Mouse (Mus musculus): ENCODE results near the gene Gas2l3.

Gas2l3 gene

DNA sequence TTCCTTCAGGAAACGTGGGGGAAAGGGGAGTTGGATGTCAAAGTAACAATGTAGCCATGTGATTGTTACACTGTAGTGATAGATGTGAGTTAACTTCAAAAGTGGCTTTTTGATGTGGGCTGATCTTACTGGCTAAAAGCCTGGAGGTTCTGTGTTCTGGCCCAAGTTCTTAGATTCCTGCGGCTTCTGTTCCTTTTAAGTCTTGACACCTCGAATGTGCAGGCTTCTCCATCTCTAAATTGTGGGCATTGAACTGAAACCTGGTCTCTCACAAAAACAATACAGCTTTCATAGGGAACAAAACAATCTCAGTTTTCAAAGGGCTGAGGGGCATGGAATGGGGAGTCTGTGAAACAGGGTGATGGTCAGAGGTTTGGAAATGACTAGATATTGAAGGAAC, 614 bp upstream of the Gas2l3 start:
- DNase-seq (ENCODE audit: low spot score in 2 of 2), result no peak

DNA sequence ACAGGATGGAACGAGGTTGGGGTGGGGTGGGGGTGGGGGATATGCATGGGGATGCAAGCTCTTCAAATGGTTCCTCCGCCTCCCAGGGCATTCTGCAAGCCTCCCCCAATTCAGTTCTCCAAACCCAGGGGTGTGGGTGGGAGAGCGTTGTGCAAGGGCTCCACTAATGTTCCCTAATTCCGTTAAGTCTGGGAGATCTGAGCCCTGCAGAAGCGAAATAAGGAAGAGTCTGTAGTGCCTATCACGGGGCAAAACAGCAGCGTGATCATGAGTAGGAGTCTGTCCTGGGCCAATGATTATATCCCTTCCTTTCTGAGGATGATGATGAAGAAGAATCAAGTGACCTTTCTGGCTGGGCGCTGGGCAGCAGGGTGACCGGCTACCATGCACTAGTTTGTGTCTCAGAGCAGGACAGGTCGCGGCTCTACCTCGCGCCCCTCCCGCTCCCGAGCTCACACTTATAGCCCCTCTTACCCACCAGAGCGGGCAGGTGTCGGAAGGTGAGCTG, 598 bp downstream of the Gas2l3 start:
- no peak for DNase-seq (ENCODE audit: low spot score in 2 of 2)

GRCm38 (mm10) chr10:89442640-89443039, 1.1 kb downstream of the Gas2l3 start:
- DNase-seq (ENCODE audit: low spot score in 2 of 2), result no peak

GRCm38 (mm10) chr10:89441961-89442360, 1.8 kb downstream of the Gas2l3 start:
- DNase-seq (ENCODE audit: low spot score in 2 of 2), result no peak

DNA sequence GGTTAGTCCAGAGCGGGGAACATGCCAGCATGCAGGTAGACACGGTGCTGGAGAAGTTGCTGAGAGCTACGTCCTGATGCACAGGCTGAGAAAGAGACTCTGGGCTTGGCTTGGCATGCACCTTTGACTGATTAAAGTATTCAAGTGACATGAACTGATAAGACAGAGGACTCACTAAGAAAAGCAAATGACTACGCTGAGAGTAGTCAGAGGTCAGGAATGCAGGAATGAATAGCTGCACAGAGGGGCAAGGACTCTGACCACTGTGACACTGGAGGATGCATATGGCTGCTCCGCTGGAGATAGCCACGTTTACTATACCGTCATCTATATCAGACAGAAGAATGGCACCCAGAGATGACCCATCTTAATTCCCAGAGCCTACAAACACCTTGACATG, 4.4 kb downstream of the Gas2l3 start:
- no peak for DNase-seq (ENCODE audit: low spot score in 2 of 2)

DNA sequence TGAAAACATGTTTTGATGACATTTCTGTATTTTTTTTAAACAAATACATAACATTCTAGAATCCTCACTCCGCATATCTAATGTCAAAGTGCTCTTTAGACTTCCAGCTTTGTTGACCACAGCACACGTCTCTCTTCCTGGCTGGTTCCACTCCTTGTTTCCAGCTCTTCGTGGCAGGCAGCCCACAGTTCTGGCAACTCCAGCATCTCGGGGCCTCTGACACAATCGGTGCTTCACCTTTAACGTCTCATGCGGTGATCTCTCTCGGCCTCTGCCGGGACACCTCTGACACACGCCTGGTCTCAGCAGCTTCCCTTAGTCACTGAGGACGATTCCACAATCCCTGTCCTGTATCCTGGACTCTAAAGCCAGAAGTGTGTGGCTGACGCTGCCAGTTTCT, 5.8 kb downstream of the Gas2l3 start:
- no peak for DNase-seq (ENCODE audit: low spot score in 2 of 2)

DNA sequence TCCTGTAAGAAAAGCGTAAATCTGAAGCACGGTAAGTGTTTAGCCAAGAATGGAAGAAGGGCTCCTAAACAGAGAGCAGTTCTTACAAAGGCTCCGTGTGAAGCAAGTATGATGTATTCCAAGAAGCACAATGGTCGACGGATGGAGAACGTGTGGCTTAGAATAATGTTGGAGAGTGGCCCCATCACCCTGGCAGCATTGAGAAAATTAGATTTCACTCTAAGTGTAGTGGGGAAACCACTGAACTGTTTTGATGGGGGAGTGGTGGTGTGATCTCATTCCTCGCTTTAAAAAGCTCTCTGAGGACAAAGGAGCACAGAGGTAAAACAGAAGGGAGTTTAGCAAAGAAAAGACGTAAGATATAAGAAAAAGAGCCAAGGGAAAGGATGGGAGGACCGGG, 6.3 kb downstream of the Gas2l3 start:
- no peak for DNase-seq (ENCODE audit: low spot score in 2 of 2)

GRCm38 (mm10) chr10:89435920-89436319, 7.8 kb downstream of the Gas2l3 start:
- peak in 1 of 2 experiments; percentile 28 for DNase-seq (ENCODE audit: low spot score in 2 of 2)

DNA sequence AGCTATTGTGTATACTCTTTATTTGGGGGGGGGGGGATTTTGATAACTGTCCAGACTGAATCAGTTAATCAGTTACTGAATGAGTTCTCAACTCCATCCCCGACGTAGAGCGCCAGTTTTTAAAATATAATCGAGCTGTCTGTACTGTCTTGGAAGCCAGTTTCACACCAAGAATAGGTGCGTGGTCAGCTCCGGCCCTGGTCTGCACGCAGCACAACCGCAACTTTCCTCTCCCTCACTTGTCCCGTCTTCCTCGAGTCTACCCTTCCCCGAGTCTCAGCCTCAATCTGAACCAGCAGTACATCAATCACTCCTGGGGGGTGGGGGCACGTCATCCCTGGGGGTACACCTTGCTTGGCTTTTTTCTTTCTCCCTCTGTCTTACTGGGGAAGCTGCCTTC, 8.4 kb downstream of the Gas2l3 start:
- DNase-seq (ENCODE audit: low spot score in 2 of 2), result no peak

DNA sequence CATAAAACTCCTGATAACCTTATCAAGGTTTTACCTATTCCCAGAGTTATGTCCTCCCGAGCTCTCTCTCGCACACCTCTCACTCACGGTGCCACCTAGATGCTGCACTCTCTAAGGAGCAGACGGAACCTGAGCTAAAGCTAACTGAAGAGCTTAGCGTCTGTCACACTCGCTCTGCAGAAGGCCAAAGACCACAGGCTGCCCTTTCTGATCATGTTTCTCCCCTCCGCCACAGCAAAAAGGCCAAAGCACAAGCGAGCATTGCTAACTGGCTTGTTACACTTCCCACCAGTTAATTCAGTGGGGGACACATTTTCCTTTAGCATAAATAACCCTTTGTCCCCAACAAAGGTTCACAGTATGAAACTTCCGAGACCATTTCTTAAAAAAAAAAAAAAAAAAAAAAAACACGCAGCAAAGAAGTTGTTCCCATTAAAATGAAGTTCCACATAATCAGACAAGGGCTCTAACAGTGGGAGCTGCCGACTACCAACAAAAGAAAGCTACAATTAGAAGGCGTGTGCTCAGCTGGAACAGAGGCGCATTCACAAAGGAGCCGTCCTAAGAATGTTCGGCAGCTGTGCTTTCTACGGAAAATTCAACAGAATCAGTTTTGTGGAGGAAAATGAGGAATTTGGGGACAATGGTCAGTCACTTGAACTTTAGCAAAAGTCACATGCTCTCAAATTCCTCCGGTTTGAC, 9.1 kb downstream of the Gas2l3 start:
- no peak for DNase-seq (ENCODE audit: low spot score in 2 of 2)

DNA sequence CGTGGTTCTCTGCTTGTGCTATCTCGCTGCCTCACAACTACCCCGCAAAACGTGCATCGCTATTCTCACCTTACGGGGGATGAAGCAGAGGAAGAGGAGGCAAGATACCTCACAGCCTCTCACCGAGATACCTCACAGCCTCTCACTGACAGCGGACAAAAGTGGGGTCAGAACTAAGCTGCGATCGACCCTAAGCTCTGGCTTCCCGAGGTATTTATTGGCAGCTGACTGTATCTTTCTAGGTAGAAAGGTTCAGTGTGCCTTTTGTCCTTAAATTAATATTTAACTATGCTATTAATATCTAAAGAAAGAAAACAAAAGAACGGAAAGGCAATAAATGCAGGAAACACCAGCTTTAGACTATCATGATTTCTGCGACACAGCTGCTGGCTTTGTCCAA, 11.0 kb downstream of the Gas2l3 start:
- no peak for DNase-seq (ENCODE audit: low spot score in 2 of 2)

- no peak for DNase-seq (ENCODE audit: low spot score in 2 of 2)
Observed at GRCm38 (mm10) chr10:89430751-89431150, 13.0 kb downstream of the Gas2l3 start.

- no peak for DNase-seq (ENCODE audit: low spot score in 2 of 2)
Observed at GRCm38 (mm10) chr10:89424800-89425393, 18.9 kb downstream of the Gas2l3 start.

DNA sequence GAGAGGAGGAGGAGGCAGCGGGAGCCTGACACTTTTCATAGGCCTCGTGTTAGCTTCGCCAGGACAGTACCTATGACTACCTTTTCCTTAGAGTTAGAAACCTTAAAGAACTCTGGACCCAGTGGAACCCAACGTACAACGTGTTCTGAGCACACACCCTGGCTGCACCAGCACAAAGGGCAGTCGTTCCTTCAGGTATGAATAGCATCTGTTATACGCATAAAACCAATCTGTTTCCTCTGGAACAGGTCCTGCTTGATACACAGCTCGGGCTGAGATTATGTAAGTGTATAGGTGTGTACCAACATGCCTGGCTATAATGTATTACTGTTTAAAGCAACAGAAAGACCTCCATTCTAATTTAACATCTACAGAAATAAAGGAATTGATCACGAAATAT, 19.6 kb downstream of the Gas2l3 start:
- no peak for DNase-seq (ENCODE audit: low spot score in 2 of 2)

DNA sequence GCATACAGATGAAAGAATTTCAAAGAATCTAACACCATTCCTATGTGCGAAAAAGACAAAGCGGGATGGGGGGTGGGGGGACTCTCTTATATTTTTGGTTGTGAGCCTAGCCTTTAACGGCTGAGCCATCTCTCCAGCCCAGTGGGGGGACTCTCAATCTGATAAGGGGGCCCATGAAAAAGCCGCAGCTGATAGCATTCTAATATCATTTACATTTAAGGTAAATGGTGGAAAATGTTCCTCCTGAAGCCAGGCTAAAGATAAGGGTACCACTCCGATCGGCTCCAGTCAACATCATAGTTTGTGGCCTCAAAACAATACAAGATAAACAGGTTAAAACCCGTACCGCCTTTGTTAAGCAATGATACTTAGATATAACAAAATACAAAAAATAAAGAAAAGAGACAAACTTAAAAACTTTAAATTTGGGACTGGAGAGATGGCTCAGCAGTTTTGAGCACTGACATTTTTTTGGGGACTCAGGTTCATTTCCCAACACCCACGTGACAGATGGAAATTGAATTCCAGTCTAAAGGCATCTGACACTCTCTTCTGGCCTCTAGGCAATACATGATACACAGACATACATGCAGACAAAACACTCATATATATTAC, 20.5 kb downstream of the Gas2l3 start:
- no peak for DNase-seq (ENCODE audit: low spot score in 2 of 2)

DNA sequence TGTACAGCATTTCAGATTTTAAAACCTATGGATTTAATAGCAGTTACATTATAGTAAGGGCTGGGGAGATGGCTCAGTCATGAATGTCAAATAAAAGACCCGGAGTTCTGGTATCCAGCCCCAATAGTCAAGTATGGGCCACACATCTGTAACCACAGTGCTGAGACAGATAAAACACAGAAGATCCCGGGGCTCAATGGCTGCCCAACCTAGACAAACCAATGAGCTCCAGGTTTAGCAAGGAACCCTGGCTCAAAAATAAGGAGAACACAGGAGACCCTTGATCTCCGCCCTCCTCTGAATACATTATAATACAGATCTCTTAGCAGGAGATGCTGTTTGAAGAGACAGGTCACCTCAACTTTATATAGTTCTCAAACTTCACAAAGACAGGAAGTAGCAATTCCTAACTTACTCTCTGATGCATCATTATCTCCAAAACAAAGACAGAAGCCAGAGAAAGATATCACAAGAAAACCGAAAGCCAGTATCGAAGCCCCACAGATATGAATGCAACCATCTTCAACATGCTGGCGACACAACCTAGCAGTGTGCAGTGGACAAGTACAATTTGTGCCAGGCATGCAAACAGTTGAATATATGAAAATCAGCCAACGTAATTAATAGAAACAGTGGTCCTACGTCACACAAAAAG, 21.1 kb downstream of the Gas2l3 start:
- no peak for DNase-seq (ENCODE audit: low spot score in 2 of 2)

DNA sequence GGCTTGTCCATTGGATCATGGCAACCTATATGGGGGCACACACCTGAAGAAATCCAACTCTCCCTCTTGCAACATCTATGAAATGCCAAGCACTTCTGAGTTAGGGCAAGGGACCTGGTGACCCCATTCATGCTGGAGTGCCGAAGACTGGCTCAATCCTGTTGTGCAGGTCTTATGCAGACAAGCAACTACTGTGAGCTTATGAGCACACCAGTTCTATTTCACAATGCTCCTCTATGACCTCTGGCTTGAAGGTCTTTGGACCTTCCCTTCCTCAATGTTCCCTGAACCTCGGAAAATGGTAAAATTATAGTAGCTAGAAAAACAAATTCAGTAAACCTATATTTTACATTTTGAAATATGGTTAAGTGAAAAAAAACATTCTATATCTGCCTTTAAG, 25.8 kb downstream of the Gas2l3 start:
- no peak for DNase-seq (ENCODE audit: low spot score in 2 of 2)

DNA sequence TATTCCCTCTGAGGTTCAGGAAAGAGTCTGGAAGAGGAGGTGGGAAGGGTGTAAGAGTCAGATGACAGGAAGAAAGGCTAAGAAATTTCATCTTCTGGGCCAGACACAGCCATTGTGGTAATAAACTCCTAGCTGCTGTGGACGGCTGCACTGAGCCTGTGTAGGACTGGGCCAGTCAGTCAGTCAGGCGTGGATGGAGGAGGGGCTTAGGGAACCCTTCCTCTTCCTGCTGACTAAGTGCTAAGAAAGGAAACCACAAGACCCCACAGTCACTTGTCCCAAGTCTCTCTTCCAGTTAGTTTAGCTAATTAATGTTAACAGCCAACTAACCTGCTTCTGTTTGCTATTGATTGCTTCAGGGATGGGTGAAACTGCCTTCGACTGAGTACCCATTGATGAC, 28.3 kb downstream of the Gas2l3 start:
- no peak for DNase-seq (ENCODE audit: low spot score in 2 of 2)

DNA sequence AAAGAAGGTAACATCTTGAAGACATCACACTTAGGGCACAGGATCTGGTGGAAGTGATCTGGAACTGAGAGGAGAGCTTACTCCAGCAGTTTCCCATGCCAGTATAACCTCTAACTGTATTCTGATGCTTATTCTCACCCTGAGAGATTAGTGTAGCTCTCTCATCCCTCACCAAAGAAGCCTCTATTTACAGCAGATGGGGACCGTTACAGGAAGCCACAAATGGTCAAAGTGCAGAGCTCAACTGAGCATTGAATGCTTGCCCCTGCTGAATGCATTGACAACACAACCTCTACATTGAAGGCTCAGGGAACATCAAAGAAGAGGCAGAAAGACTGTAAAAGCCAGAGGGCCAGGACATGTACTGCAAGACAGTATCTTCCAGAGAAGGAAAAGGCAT, 36.2 kb downstream of the Gas2l3 start:
- no peak for DNase-seq (ENCODE audit: low spot score in 2 of 2)

DNA sequence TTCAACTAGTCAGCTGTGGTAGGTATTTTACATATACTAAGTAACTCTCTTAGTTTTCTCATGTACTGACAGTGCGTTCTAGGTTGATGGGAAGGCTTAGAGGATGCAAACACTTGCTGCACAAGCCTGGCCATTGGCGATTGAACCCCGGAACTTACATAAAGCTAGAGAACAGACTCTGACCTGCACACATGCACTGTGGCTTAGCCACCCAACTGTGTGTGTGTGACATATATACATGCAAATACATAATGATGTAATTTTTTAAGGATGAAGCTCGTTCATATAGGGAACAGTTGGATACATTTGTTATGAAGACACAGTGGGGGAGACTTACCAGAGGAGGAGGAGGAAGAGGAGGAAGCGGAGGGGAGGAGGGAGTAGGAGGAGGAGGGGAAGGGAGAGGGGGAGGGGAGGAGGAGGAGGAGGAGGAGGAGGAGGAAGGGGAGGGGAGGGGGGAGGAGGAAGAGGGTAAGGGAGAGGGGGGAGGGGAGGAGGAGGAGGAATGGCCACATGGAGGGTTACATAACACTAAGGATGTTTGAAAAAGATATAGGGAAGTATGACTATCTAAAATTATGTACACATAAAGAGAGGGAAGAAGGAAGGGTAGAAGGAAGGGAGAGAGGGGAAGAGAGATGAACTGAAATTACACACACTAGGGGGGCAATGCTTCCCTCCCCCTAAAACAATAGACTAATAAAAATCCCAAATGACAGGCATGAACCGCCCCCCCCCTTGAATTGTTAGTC, 36.9 kb downstream of the Gas2l3 start:
- DNase-seq (ENCODE audit: low spot score in 2 of 2), result no peak

DNA sequence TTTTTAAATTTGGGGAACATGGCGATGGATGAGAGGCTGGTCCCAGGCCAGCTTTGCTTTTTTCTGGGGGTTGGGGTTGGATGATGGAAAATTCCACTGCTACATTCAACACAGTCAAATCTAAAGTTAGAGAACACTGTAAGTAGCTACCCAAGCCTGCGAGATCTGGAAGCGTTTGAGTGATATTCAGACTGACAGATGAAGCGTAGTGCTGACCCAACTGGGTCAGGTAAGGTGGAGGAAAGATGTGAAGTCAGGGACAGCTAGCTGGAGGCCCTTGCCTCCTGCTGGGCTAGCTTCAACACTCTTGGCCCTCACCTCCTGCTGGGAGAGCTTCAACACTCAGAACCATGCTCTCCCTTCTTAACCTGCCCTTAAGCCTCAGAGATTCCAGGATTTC, 38.8 kb downstream of the Gas2l3 start:
- DNase-seq (ENCODE audit: low spot score in 2 of 2), result no peak
